Mouse (Mus musculus) thymus, postnatal 25 days (tissue): ENCODE measurements around the gene Klf3.

ENCODE experiments used
- DNase-seq: peaks from one replicate; pipeline ENCODE4 v3.0.0; 2022

Klf3 gene

GRCm38 (mm10) chr5:64802795-64803719 lies at the start of gene Klf3:
Klf3 (plus strand) TSS chr5:64803388.
- DNase-seq: peak; percentile 88

- DNase-seq: no peak
Measured at GRCm38 (mm10) chr5:64762295-64762694, 40.9 kb upstream of the Klf3 start.

DNA sequence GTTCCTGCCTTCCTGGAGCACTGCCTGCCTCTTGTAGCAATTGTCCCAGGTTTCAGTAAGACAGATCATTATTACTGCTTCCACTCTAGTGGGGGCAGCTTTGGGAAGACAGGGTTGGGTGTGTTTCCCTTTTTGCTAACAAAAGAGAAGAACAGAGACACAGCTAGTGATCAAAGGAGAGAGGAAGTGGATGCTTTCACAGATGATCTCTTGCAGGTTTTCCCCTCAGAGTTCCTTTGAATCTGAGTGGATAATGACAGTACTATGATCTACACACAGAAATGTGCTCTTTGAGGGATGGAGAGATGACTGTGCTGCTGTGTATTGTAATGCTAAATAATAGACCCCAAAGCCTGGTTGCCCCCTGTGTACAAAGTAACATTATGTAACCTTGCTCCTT lies 38.7 kb upstream of the Klf3 start:
- DNase-seq: peak; percentile 54

GRCm38 (mm10) chr5:64765765-64766164 lies 37.4 kb upstream of the Klf3 start:
- no peak for DNase-seq

DNA sequence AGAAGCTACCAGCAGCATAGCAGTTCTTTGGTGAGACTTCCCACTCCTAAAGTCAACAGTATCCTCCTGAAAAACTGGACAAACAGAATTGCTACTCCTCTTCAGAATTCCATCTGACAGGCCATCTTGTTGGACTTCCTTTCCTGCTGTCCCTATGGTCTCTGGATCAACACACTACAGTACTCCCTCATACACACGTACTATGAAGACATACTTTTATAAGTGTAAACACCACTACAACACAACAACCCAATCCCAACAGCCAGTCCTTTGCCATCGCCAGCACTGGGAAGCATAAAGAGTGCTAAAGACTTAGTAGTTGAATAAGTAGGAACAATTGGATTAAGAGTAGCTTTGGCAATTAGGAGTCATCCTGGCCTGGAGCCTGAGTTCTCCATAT lies 36.6 kb upstream of the Klf3 start:
- DNase-seq: no peak

DNA sequence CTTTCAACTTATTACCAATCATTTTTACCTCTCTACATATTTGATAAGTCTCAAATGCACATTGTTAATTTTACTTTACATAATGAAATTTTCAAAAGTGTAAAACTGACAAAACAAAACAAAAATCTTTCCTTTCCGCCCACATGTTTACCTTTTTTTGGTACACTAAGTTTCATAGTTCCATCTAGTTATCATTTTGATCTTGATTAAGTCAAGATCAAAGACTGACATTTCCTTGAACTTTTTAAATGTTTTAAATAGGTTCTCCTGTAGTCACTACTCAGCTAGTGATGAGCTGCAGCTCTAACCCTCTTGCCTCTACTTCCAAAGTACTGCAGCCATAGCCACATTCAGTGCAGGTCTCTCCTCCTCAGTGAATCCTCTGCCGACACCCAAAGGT lies 31.6 kb upstream of the Klf3 start:
- no peak for DNase-seq

DNA sequence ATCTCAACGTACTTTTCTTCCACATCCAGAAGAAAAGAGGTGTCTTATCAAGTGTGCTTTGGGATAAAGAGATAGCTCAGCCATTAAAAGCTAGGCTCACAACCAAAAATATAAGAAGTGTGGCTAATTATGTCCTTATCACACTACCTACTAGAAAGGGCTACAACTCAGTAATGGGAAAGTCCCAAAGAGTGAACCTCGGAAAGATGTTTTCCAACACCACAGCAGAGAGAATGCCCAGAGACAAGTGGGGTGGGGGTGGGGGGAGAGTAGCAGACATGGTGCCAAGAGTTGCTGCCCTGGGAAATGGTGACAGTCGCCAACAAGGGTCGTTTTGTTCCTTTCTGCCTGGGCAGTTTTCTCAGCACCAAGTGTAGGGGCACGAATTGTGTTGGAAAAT lies 25.0 kb upstream of the Klf3 start:
- no peak for DNase-seq

- no peak for DNase-seq
Measured at GRCm38 (mm10) chr5:64779285-64779684, 23.9 kb upstream of the Klf3 start.

DNA sequence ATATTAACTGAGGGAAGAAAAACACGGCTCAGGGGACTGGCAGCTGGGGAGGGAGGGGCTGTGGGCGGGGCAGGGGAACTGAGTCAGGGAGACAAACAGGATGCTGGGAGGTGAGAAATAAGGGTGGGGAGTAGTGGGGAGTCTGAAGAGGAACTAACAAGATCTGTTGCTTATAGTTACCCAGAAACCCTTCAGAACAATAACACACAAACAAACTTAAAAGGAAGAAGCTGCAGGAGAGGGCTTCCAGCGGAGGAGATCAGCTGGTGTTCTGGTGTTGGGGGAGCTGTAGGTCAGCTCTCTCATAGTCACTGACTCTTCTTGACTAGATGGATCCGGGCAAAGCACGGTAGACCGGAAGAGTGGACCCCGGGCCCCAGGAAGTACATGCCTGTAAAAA lies 22.4 kb upstream of the Klf3 start:
- DNase-seq: peak; percentile 66

DNA sequence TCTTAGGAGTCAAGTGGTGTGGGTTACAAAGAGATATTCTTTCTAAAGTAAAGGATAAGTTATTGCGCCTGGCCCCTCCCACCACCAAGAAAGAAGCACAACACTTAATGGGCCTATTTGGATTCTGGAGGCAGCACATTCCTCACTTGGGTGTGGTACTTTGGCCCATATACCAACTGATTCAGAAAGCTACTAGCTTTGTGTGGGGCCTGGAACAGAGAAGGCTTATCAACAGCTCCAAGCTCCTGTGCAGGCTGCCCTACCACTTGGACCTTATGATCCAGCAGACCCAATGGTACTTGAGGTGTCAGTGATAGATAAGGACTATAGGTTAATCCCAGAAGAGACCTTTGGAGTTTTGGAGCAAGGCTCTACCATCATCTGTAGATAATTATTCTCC lies 15.0 kb upstream of the Klf3 start:
- DNase-seq: no peak

DNA sequence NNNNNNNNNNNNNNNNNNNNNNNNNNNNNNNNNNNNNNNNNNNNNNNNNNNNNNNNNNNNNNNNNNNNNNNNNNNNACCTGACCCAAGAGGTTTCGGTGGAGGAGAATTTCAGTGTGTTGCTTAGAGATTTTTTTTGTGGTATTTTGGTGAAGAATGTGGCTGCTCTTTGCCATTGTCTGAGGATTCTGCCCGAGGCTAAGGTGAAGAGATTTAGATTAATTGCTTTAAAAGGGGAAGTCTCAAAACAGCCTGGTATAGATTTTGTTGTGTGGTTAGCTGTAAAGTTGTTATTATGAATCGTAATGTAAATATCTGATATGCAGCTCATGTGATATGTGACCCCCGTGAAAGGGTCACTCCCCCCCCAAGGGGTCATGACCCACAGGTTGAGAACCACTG lies 5.0 kb upstream of the Klf3 start:
- no peak for DNase-seq

DNA sequence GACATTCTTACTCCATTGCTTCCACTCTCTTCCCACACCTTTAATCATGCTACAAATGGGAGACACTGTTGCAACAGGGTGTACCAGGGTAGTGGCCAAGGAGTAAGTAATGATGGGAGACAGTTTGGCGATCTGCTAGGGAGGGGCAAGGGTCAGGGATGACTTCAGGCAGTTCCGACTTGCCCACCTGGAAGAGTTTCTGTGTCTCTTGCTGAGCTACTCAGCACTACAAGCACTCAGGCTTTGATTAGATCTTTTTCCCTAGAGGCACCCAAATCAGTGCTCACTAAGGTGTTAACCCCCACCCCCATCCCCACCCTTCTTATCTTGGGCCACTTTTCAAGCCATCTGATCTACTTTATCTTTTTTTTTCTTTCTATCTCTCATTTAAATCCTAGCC lies 1.6 kb upstream of the Klf3 start:
- DNase-seq: no peak

DNA sequence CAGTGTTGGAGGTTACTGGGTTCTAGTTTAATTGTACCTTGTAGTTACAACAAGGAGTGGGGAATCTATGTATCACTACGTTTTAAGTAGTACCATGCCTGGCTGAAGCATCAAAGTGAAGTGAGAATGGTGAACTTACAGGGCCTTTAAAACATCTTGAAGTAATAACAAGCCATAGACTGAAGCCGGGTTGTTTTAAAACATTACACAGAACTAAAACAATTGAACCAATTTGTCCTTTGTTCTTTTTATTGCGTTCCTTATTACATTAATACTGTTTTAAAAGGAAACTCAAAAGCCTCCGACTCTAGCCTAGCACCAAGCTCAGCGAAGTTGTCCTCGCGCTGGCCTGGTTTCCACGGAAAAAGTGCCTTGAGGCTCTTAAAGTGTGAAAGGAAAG lies 1.0 kb upstream of the Klf3 start:
- no peak for DNase-seq

DNA sequence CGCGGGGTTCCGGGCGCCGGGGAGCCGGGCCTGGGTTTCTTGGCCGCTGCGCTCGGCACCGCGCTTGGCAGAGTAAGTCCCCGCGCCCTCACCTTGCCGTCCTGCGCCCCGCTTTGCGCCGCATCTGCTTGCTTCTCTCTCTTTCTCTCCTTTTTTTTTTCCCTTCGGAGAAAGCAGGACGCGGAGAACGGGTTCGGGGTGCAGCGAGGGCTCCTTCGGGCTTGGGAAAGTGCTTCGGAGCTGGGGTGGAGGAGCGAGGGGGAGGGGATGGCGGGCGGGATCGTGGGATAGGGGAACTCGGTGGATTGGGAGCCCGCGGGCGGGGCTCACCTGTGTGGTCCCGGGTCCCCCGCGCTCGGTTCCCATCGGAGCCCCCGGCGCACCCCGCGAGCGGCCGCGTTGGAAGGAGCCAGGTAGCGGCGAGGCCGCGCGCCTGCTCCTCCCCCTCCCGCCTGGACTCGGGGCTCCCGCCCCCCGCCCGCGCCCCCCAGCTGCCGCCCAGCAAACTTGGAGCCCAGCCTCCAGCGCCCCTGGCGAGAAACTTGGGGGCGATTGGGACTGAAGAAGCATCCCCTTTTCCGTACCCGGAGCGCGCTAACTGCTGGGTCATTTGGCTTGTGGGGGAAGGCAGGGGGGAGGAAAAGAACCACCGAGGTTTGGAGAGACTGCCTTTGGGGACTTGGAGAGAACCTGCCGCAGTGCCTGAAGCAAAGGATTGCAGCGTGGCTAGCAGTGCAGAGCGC lies 703 bp downstream of the Klf3 start:
- peak; percentile 80 for DNase-seq

DNA sequence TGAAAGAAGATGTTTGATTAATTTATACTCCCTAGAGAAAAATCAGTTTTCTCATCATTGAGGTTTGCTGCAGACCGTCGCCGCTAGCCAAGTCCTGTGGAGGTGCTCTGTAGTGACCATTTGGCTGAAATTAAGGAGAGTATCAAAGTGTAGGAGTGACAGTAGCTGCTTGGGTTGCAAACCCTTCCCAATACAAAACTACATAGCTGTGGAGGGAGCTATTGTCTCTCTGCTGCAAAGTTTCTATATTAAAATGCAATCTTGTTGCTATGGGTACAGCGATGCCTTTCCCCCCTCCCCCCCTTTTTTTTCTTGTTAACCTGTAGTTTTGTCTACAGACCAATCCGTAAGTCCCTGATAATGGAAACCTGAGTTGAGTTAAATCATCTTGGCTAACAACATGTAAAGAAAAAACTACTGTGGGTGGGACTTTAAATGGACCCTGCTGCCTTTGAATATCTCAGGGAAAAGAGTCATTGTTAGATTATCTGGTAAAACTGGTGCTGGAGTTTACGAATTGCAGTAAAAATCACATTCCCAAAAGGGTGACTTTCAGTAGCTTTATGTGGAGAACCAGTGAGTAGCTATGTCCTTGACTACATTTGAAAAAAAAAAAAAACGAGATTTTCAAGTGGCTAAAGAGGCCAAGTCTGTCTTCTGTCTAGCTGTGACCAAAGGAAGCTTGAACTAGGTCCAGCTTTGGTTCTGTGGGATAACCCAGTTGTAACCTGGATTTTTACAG lies 2.1 kb downstream of the Klf3 start:
- DNase-seq: peak; percentile 30

- DNase-seq: peak; percentile 78
Measured at GRCm38 (mm10) chr5:64805873-64806505, 2.8 kb downstream of the Klf3 start.

DNA sequence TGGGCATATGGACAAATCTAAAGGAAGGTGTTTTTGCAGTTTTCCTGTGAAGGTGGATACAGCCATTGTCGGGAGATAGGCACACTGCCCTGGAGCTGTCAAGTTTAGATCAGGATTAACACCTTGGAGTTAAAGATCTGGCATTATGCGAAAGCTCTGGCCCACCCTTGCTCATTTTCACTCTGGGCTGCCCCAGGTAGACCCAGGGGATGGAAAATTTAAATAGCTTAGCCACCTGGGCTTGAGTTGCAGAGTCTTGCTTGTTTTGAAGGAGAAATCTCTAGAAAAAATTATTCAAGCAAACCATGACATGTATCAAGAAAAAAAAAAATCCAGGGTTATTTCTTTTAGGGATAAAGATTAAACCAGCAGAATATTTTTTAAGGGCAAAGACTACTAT lies 3.4 kb downstream of the Klf3 start:
- no peak for DNase-seq

DNA sequence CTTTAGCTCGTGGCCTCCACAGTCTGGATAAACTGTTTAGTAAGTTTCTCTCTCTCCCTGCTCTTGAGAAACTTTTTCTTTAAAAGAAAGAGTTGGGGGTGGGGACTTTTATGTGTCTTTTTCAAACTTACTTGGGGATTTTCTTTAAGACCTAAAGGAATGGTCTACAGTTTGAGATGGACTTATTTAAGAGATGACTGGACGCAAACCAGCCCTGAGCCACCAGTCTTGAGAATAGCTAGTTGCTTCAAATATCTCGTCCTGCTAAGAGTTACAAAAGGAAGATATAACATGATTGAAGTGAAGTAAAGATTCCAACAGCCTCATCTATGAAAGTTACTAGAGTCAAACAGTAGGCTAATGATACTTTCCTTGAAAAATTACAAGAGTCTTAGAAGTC lies 4.0 kb downstream of the Klf3 start:
- DNase-seq: no peak

- no peak for DNase-seq
Measured at GRCm38 (mm10) chr5:64807603-64808002, 4.4 kb downstream of the Klf3 start.

DNA sequence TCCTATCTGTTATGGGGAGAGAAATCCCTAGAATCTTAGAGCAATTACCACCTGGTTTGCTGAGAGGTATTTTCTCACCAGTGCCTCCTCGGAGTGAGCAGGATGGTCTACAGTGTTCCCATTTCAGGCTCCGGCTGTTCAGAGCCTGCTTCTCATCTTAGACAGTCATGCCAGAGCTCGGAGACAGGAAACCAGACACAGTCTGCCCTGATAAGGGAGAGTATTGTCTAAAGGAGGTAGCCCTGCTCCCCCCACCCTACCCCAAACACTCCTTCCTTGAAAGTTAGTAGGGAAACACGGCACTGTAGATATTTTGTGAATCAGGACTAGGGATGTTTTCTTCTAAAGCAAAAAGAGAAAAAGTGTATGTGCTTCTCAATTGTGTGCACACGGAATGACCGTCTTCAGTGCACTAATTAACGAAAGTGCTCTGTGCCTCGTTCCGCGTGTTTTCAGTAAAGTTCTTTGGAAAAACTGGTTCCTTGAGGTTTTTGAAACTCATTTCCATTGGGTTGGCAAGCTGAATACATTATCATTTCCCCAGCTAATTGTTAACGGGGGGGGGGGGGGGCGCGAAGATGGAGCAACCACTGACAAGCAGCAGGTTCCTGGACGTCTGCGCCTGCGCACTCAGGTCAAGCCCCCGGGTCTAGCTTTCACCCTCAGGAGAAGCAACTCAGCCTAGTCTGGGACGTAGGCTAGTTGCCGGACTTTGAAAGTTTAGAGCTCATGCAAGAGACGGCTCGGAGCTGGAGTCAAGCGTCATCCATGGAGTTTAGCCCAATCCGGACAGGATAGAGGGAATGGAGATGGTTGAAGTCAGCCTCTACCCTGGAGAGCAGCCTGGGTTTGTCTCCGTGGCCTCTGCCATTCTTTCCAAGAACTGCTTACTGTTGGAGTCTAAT lies 5.2 kb downstream of the Klf3 start:
- peak; percentile 44 for DNase-seq

GRCm38 (mm10) chr5:64809257-64809656 lies 6.1 kb downstream of the Klf3 start:
- DNase-seq: no peak

- peak; percentile 13 for DNase-seq
Measured at GRCm38 (mm10) chr5:64809864-64810263, 6.7 kb downstream of the Klf3 start.
